Mouse (Mus musculus): ENCODE measurements around the gene Gadl1.

DNA sequence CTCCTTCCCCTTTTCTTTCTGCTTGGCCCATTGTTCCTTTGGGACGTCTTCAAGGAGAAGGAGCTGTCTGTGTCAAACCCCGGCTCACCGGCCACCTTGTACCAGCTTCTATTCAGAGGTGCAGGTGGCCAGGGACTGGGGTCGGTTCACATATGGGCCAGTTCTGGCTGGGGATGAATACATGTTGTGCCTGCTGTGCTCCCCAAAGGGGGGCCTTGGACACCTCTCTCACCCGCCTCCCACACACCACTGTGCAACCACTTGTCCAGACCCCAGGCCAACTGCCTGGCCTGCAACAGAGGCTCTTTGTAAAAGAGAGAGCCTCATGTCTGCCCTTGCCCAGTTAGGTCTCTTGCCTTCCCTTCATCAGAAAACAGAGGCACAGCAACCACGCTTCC lies 190.3 kb downstream of the Gadl1 start:
- TF ChIP-seq CTCF (IDR thresholded peaks at IDR 0.05; ENCODE audit: extremely low read depth, insufficient read length, insufficient replicate concordance, low read depth, low read length) = no peak
- no peak for TF ChIP-seq POLR2A (IDR thresholded peaks at IDR 0.05; ENCODE audit: low read depth, low read length)
